11 mouse cellular contexts compared by ENCODE assay signal in the genomic region with DNA sequence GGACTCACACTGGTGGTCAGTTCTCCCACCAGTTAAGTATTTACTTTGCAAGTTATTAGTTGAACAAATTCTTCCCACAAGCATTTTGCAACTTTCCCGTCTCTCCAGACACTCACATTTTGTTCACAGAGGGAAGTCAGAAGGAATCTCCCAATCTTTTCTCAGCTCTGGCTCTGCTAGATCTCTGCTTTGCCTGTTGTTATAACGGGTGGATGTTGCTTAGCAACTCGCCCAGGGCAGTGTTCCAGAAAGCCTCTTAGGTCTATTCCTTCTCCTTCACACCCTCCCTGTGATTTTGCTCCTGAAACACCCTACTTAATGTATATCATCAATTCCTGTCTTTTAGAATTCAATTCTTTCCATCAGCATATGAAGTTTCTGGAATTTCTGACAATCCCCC. TPM values are rescaled to one million over a fixed set of nuclear protein-coding genes. Genes with fewer than 3 reads are reported as not detected.
DNase-seq lines count a peak whose midpoint lies in the region; ATAC-seq and TF ChIP-seq lines count a peak whose summit lies in the region.
"Had no signal": no experiment of that assay in that cellular context is flagged by ENCODE, and none has a peak within 500 bp of the region (broad histone marks: within the 10 kb centered on the region; RNA-seq: fewer than 3 reads in every experiment).

No protein-coding gene starts in this region.

- no peak overlapping the region for H3K4me3 ChIP-seq in embryonic facial prominence, embryonic 14.5 days (ENCODE audit: low read depth, low read length)
- H3K4me3 ChIP-seq in embryonic facial prominence, embryonic 10.5 days: no peak overlapping the region
- no peak overlapping the region for H3K4me3 ChIP-seq in midbrain, postnatal 0 days (ENCODE audit: low read depth, low read length)
- H3K4me3 ChIP-seq in midbrain, embryonic 13.5 days (replicated peaks): no peak overlapping the region
- no peak overlapping the region for H3K4me3 ChIP-seq in stomach, embryonic 16.5 days (replicated peaks; ENCODE audit: low read length)
- H3K4me3 ChIP-seq in liver, postnatal 0 days (ENCODE audit: low read depth, low read length): no peak overlapping the region
- H3K4me3 ChIP-seq in gastrocnemius, adult 2 months: no peak overlapping the region
- H3K4me3 ChIP-seq: liver, embryonic 13.5 days had no signal

- H3K4me2 ChIP-seq in embryonic facial prominence, embryonic 14.5 days (ENCODE audit: low read depth, low read length): no peak overlapping the region
- H3K4me2 ChIP-seq in midbrain, postnatal 0 days (ENCODE audit: low read depth, low read length, poor library complexity, severe bottlenecking): no peak overlapping the region
- H3K4me2 ChIP-seq in midbrain, embryonic 13.5 days (replicated peaks): no peak overlapping the region
- no peak overlapping the region for H3K4me2 ChIP-seq in stomach, embryonic 16.5 days (ENCODE audit: low read depth, low read length)
- no peak overlapping the region for H3K4me2 ChIP-seq in liver, postnatal 0 days (ENCODE audit: low read depth, low read length)
- H3K4me2 ChIP-seq: liver, embryonic 13.5 days had no signal

- peak; percentile 39 for DNase-seq in embryonic facial prominence, embryonic 14.5 days (ENCODE audit: low spot score)
- no peak for DNase-seq in embryonic facial prominence, embryonic 10.5 days (ENCODE audit: low spot score)
- peak; percentile 63 for DNase-seq in midbrain, postnatal 0 days (ENCODE audit: low spot score)
- DNase-seq in left cerebral cortex, adult 9 months (ENCODE audit: low spot score in 2 of 2): peak; percentile 55 to 83
- DNase-seq in liver, postnatal 0 days: no peak
- no peak for DNase-seq in gastrocnemius, adult 2 months
- DNase-seq: liver, embryonic 13.5 days had no signal

- TF ChIP-seq CTCF in midbrain, postnatal 0 days (IDR thresholded peaks at IDR 0.05): no peak
- no peak for TF ChIP-seq CTCF in liver, postnatal 0 days (IDR thresholded peaks at IDR 0.05; ENCODE audit: low read depth)
- no peak for TF ChIP-seq CTCF in gastrocnemius, adult 2 months (IDR thresholded peaks at IDR 0.05)

- H3K27ac ChIP-seq in embryonic facial prominence, embryonic 14.5 days (replicated peaks; ENCODE audit: low read depth, low read length): no peak overlapping the region
- no peak overlapping the region for H3K27ac ChIP-seq in embryonic facial prominence, embryonic 10.5 days (replicated peaks)
- no peak overlapping the region for H3K27ac ChIP-seq in midbrain, postnatal 0 days (ENCODE audit: low read depth, low read length)
- no peak overlapping the region for H3K27ac ChIP-seq in midbrain, embryonic 13.5 days
- peak overlapping the region; percentile 41; the same call in 1 of the 2 replicates for H3K27ac ChIP-seq in stomach, embryonic 16.5 days (ENCODE audit: low read length)
- no peak overlapping the region for H3K27ac ChIP-seq in liver, postnatal 0 days (ENCODE audit: low read depth)
- no peak overlapping the region for H3K27ac ChIP-seq in gastrocnemius, adult 2 months
- H3K27ac ChIP-seq: liver, embryonic 13.5 days had no signal

- intact Hi-C loops in gastrocnemius, adult 2 months (cut with DNase I): no loop called here

- no peaks in the 10 kb centered on the region for H3K9me3 ChIP-seq in embryonic facial prominence, embryonic 14.5 days (ENCODE audit: control insufficient read depth, low read length)
- H3K9me3 ChIP-seq in embryonic facial prominence, embryonic 10.5 days: no peaks in the 10 kb centered on the region
- H3K9me3 ChIP-seq in midbrain, postnatal 0 days (ENCODE audit: low read length): no peaks in the 10 kb centered on the region
- H3K9me3 ChIP-seq in midbrain, embryonic 13.5 days: no peaks in the 10 kb centered on the region
- no peaks in the 10 kb centered on the region for H3K9me3 ChIP-seq in stomach, embryonic 16.5 days (replicated peaks; ENCODE audit: control insufficient read depth, low read length)
- no peaks in the 10 kb centered on the region for H3K9me3 ChIP-seq in liver, postnatal 0 days (ENCODE audit: low read length)
- H3K9me3 ChIP-seq: liver, embryonic 13.5 days had no signal

- no peaks in the 10 kb centered on the region for H3K27me3 ChIP-seq in embryonic facial prominence, embryonic 14.5 days (replicated peaks; ENCODE audit: control insufficient read depth, insufficient read depth, low read length)
- H3K27me3 ChIP-seq in embryonic facial prominence, embryonic 10.5 days (replicated peaks; ENCODE audit: low read depth, poor library complexity, severe bottlenecking): no peaks in the 10 kb centered on the region
- H3K27me3 ChIP-seq in midbrain, postnatal 0 days (ENCODE audit: insufficient read depth, low read length): no peaks in the 10 kb centered on the region
- H3K27me3 ChIP-seq in midbrain, embryonic 13.5 days: no peaks in the 10 kb centered on the region
- no peaks in the 10 kb centered on the region for H3K27me3 ChIP-seq in stomach, embryonic 16.5 days (ENCODE audit: control insufficient read depth, insufficient read depth, low read length)
- H3K27me3 ChIP-seq in liver, postnatal 0 days (ENCODE audit: insufficient read depth, low read length): no peaks in the 10 kb centered on the region
- H3K27me3 ChIP-seq: liver, embryonic 13.5 days had no signal

- no peak overlapping the region for H3K9ac ChIP-seq in embryonic facial prominence, embryonic 14.5 days (ENCODE audit: low read depth, low read length)
- H3K9ac ChIP-seq in midbrain, postnatal 0 days (replicated peaks; ENCODE audit: low read length, poor library complexity, severe bottlenecking): no peak overlapping the region
- H3K9ac ChIP-seq in midbrain, embryonic 13.5 days (replicated peaks): no peak overlapping the region
- no peak overlapping the region for H3K9ac ChIP-seq in stomach, embryonic 16.5 days (ENCODE audit: low read length)
- H3K9ac ChIP-seq in liver, postnatal 0 days (replicated peaks): no peak overlapping the region
- H3K9ac ChIP-seq: liver, embryonic 13.5 days had no signal

- ATAC-seq in embryonic facial prominence, embryonic 14.5 days (ENCODE audit: low read depth): no peak
- no peak for ATAC-seq in midbrain, postnatal 0 days (ENCODE audit: low FRiP score)
- no peak for ATAC-seq in midbrain, embryonic 13.5 days
- ATAC-seq in stomach, embryonic 16.5 days (ENCODE audit: insufficient read depth, low FRiP score): peak; percentile 58; the same call in 1 of the 2 replicates
- no peak for ATAC-seq in liver, postnatal 0 days

- no peaks in the 10 kb centered on the region for H3K36me3 ChIP-seq in embryonic facial prominence, embryonic 14.5 days (ENCODE audit: control insufficient read depth, insufficient read depth, low read length)
- no peaks in the 10 kb centered on the region for H3K36me3 ChIP-seq in embryonic facial prominence, embryonic 10.5 days (replicated peaks)
- H3K36me3 ChIP-seq in midbrain, postnatal 0 days (ENCODE audit: insufficient read depth, low read length): no peaks in the 10 kb centered on the region
- no peaks in the 10 kb centered on the region for H3K36me3 ChIP-seq in midbrain, embryonic 13.5 days
- no peaks in the 10 kb centered on the region for H3K36me3 ChIP-seq in stomach, embryonic 16.5 days (ENCODE audit: control insufficient read depth, insufficient read depth, low read length)
- H3K36me3 ChIP-seq in liver, postnatal 0 days (replicated peaks; ENCODE audit: insufficient read depth, low read length): no peaks in the 10 kb centered on the region
- H3K36me3 ChIP-seq: liver, embryonic 13.5 days had no signal

- WGBS in embryonic facial prominence, embryonic 14.5 days: 42% methylated on average over 3 of the region's 3 CpGs
- 69% methylated on average over 3 of the region's 3 CpGs for WGBS in embryonic facial prominence, embryonic 10.5 days
- 29% methylated on average over 3 of the region's 3 CpGs for WGBS in midbrain, postnatal 0 days
- WGBS in midbrain, embryonic 13.5 days: 42% methylated on average over 3 of the region's 3 CpGs
- 28% methylated on average over 3 of the region's 3 CpGs for WGBS in stomach, embryonic 16.5 days
- 57% methylated on average over 3 of the region's 3 CpGs for WGBS in liver, postnatal 0 days (ENCODE audit: insufficient replicate concordance)

- 0 out of 2 replicates have a peak, but pooled peaks cover 2% of the 10 kb centered on the region for H3K4me1 ChIP-seq in embryonic facial prominence, embryonic 14.5 days (ENCODE audit: control insufficient read depth, insufficient read depth, low read length)
- no peaks in the 10 kb centered on the region for H3K4me1 ChIP-seq in embryonic facial prominence, embryonic 10.5 days
- H3K4me1 ChIP-seq in midbrain, postnatal 0 days (ENCODE audit: insufficient read depth, low read length): no peaks in the 10 kb centered on the region
- no peaks in the 10 kb centered on the region for H3K4me1 ChIP-seq in midbrain, embryonic 13.5 days (replicated peaks)
- H3K4me1 ChIP-seq in stomach, embryonic 16.5 days (ENCODE audit: control insufficient read depth, insufficient read depth, low read length): no peaks in the 10 kb centered on the region
- H3K4me1 ChIP-seq in liver, postnatal 0 days (ENCODE audit: insufficient read depth): no peaks in the 10 kb centered on the region
- H3K4me1 ChIP-seq: liver, embryonic 13.5 days had no signal

- no peak for TF ChIP-seq EP300 in liver, postnatal 0 days (IDR thresholded peaks at IDR 0.05; ENCODE audit: low read depth)

RNA-seq across cellular contexts. Expression of a gene that starts 28.9 kb away (rescaled TPM):
- 1.8 and 2.4 TPM in 2 replicates for polyA plus RNA-seq in embryonic facial prominence, embryonic 14.5 days (2014; fragmentation: Nextera tagmentation; extraction: Ambion mirVana)
- 0.76 and 0.84 TPM in 2 replicates for polyA plus RNA-seq in embryonic facial prominence, embryonic 10.5 days (2016; fragmentation: Nextera tagmentation; extraction: Ambion mirVana)
- 3.8 and 11.4 TPM in 2 replicates for total RNA-seq in midbrain, postnatal 0 days (2014; rRNA removed)
- polyA plus RNA-seq in midbrain, postnatal 0 days (2015; fragmentation: Nextera tagmentation; extraction: Ambion mirVana): 3.0 and 3.7 TPM in 2 replicates
- 2.9 and 4.2 TPM in 2 replicates for polyA plus RNA-seq in midbrain, embryonic 13.5 days (2015; fragmentation: Nextera tagmentation; extraction: Ambion mirVana)
- polyA plus RNA-seq in stomach, embryonic 16.5 days (2015; fragmentation: Nextera tagmentation; extraction: Ambion mirVana): 0.41 and 0.43 TPM in 2 replicates
- 0.20 and 0.69 TPM in 2 replicates for polyA plus RNA-seq in liver, postnatal 0 days (2015; fragmentation: Nextera tagmentation; extraction: Ambion mirVana)
- not detected for total RNA-seq in gastrocnemius, adult 2 months (2021)
- total RNA-seq: common myeloid progenitor, adult 5-6 weeks had no signal
- polyA plus RNA-seq: spleen, adult 2 months had no signal

Comparison
In these comparisons a context has a peak if more than half of its experiments do, and no peak if none do; other contexts are left out.
1. DNase-seq: peak in embryonic facial prominence, embryonic 14.5 days (single experiment), midbrain, postnatal 0 days (single experiment) and left cerebral cortex, adult 9 months (2 of 2); none in embryonic facial prominence, embryonic 10.5 days (single experiment), liver, postnatal 0 days (single experiment) and gastrocnemius, adult 2 months (single experiment).